Mouse (Mus musculus): ENCODE data around the gene Prkca. TPM values are rescaled to one million over a fixed set of nuclear protein-coding genes. Genes with fewer than 3 reads are reported as not detected.

Gene Prkca
- polyA plus RNA-seq, 2 experiments: 2.5 to 3.8 TPM

DNA sequence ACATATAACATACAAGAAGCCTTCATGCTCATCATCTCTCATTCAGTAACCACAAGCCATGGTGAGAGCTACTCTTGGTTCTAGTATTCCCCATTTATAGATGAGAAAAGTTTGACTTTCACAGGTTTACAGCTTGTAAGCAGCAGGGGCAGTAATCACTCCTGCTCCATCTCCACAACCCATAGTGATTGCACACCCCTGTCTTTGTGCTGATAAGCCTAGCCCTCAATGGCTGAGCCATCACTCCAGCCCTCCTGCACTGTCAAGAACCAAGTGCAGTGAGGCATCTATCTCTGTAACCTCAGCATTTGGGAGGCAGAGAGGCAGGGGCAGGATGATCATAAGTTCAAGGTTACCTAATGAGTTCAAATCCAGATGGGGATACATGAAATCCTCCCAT lies 48.4 kb downstream of the Prkca start:
- H3K9ac ChIP-seq (replicated peaks): no peak overlapping the region
- peak in 2 of 3 experiments; percentile 19 to 20 for DNase-seq (ENCODE audit: low read depth in 3 of 3, low spot score in 3 of 3)
- no peaks in the 10 kb centered on the region for H3K9me3 ChIP-seq (ENCODE audit: control insufficient read depth, low read length)
- ATAC-seq (ENCODE audit: insufficient read depth): peak; percentile 72
- H3K27ac ChIP-seq: no peak overlapping the region
- H3K4me2 ChIP-seq (ENCODE audit: low read depth): no peak overlapping the region
- TF ChIP-seq EP300 (IDR thresholded peaks at IDR 0.05; ENCODE audit: low read depth) (peak; percentile 22; the same call in 1 of the 2 replicates), CTCF (IDR thresholded peaks at IDR 0.05; ENCODE audit: low read depth) (no peak)
- H3K27me3 ChIP-seq (ENCODE audit: control insufficient read depth, insufficient read depth, low read length): no peaks in the 10 kb centered on the region
- H3K4me1 ChIP-seq (replicated peaks; ENCODE audit: control insufficient read depth in 2 of 2, insufficient read depth in 2 of 2, low read length in 1 of 2): peaks cover 8 to 15% of the 10 kb centered on the region in 2 experiments
- H3K36me3 ChIP-seq (replicated peaks; ENCODE audit: control insufficient read depth, insufficient read depth, low read depth): no peaks in the 10 kb centered on the region
- H3K4me3 ChIP-seq (ENCODE audit: insufficient read depth in 1 of 2, low read depth in 2 of 2, low read length in 2 of 2): no peak overlapping the region

DNA sequence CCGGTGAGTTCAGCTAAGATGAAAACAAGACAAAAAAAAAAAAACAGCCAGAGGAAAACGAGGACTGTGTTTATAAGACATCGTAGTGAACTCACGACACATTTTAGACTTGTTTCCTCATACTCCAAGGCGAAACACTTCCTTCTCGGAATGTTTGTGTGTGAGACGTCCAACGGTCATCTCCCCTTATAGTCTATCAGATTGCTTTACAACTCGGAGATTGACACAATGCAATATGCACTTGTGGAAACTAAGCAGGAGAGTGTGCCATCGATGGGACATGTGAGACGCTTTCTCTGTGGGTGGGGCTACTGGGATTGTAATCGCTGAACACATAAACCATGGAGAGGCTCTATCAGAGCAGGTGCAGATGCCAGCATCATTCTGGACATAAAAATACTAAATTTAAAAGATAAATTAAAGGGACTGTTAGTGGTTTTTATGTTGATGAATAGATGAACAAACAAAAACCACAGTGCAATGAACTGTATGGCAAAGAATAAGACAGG lies 49.4 kb downstream of the Prkca start:
- ATAC-seq (ENCODE audit: insufficient read depth): peak; percentile 71; the same call in 1 of the 2 replicates

DNA sequence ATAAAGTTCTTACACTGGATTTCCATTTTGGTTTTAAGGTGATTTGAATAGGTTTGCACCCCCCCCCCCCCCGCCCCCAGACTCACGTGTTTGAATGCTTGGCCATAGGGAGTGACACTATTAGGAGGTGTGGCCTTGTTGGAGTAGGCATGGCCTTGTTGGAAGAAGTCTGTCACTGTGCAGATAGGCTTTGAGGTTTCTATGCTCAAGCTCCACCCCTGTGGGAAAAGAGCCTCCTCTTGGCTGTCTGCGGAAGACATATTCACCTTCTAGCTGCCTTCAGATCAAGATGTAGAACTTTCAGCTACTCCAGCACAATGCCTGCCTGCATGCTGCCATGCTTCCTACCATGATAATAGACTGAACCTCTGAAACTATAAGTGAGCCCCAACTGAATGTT lies 49.9 kb downstream of the Prkca start:
- TF ChIP-seq CTCF (IDR thresholded peaks at IDR 0.05; ENCODE audit: low read depth) (no peak), EP300 (IDR thresholded peaks at IDR 0.05; ENCODE audit: low read depth) (no peak)
- H3K4me1 ChIP-seq (replicated peaks; ENCODE audit: control insufficient read depth in 2 of 2, insufficient read depth in 2 of 2, low read length in 1 of 2): peaks cover 8 to 15% of the 10 kb centered on the region in 2 experiments
- peak overlapping the region; percentile 40 for H3K4me2 ChIP-seq (ENCODE audit: low read depth)
- H3K9me3 ChIP-seq (ENCODE audit: control insufficient read depth, low read length): no peaks in the 10 kb centered on the region
- 26% methylated on average over 3 of the region's 3 CpGs for WGBS (ENCODE audit: insufficient replicate concordance)
- no peak overlapping the region for H3K4me3 ChIP-seq (ENCODE audit: insufficient read depth in 1 of 2, low read depth in 2 of 2, low read length in 2 of 2)
- no peak overlapping the region for H3K9ac ChIP-seq (replicated peaks)
- ATAC-seq (ENCODE audit: insufficient read depth): peak; percentile 85
- peak; percentile 29 to 40 (median 35) for DNase-seq (ENCODE audit: low read depth in 3 of 3, low spot score in 3 of 3)
- no peak overlapping the region; the same call in 1 of the 2 replicates for H3K27ac ChIP-seq
- no peaks in the 10 kb centered on the region for H3K36me3 ChIP-seq (replicated peaks; ENCODE audit: control insufficient read depth, insufficient read depth, low read depth)
- no peaks in the 10 kb centered on the region for H3K27me3 ChIP-seq (ENCODE audit: control insufficient read depth, insufficient read depth, low read length)

More for the DNA sequence above, 49.4 kb downstream of the Prkca start:
- no peaks in the 10 kb centered on the region for H3K9me3 ChIP-seq (ENCODE audit: control insufficient read depth, low read length)
- peaks cover 8 to 15% of the 10 kb centered on the region in 2 experiments for H3K4me1 ChIP-seq (replicated peaks; ENCODE audit: control insufficient read depth in 2 of 2, insufficient read depth in 2 of 2, low read length in 1 of 2)
- peak overlapping the region; percentile 40 for H3K4me2 ChIP-seq (ENCODE audit: low read depth)
- no peak overlapping the region; the same call in 1 of the 2 replicates for H3K27ac ChIP-seq
- peak in 2 of 3 experiments; percentile 13 to 19 for DNase-seq (ENCODE audit: low read depth in 3 of 3, low spot score in 3 of 3)
- 66% methylated on average over 12 of the region's 12 CpGs for WGBS (ENCODE audit: insufficient replicate concordance)
- no peak overlapping the region for H3K4me3 ChIP-seq (ENCODE audit: insufficient read depth in 1 of 2, low read depth in 2 of 2, low read length in 2 of 2)
- TF ChIP-seq EP300 (IDR thresholded peaks at IDR 0.05; ENCODE audit: low read depth) (no peak), CTCF (IDR thresholded peaks at IDR 0.05; ENCODE audit: low read depth) (no peak)
- H3K9ac ChIP-seq (replicated peaks): no peak overlapping the region
- no peaks in the 10 kb centered on the region for H3K36me3 ChIP-seq (replicated peaks; ENCODE audit: control insufficient read depth, insufficient read depth, low read depth)
- H3K27me3 ChIP-seq (ENCODE audit: control insufficient read depth, insufficient read depth, low read length): no peaks in the 10 kb centered on the region

- WGBS (ENCODE audit: insufficient replicate concordance): 81% methylated on average over 5 of the region's 5 CpGs
- Histone ChIP-seq H3K9ac (replicated peaks) (no peak overlapping the region), H3K4me3 (ENCODE audit: insufficient read depth in 1 of 2, low read depth in 2 of 2, low read length in 2 of 2) (no peak overlapping the region), H3K4me1 (replicated peaks; ENCODE audit: control insufficient read depth in 2 of 2, insufficient read depth in 2 of 2, low read length in 1 of 2) (peaks cover 0 to 7% of the 10 kb centered on the region in 2 experiments; a peak in 2 of 4 replicates), H3K27me3 (ENCODE audit: control insufficient read depth, insufficient read depth, low read length) (no peaks in the 10 kb centered on the region), H3K36me3 (replicated peaks; ENCODE audit: control insufficient read depth, insufficient read depth, low read depth) (no peaks in the 10 kb centered on the region), H3K27ac (no peak overlapping the region), H3K4me2 (ENCODE audit: low read depth) (no peak overlapping the region), H3K9me3 (ENCODE audit: control insufficient read depth, low read length) (no peaks in the 10 kb centered on the region)
- no peak for TF ChIP-seq EP300 (IDR thresholded peaks at IDR 0.05; ENCODE audit: low read depth)
- no peak for TF ChIP-seq CTCF (IDR thresholded peaks at IDR 0.05; ENCODE audit: low read depth)
- ATAC-seq (ENCODE audit: insufficient read depth) (no peak), DNase-seq (ENCODE audit: low read depth in 3 of 3, low spot score in 3 of 3) (no peak)
Observed at GRCm38 (mm10) chr11:108289192-108289591, 54.5 kb downstream of the Prkca start.

DNA sequence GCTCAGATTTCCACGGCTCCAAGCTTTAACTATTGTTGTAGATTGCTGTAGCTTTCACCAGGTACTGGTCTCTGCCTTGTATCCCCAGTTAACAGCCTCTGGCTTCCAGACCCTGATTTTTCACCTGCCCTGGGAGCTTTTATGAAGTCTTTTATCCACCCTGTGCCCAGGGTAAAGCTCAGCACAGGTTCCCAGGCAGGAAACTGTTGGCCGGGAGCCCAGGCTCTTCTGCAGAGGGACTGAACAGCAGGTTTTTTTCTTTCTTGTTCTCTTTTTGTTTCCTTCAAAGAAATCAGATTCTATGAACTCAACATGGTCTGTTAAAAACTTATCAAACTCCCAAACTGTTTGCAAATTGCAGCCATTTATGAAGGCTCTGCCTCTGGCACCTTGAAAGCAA lies 56.4 kb downstream of the Prkca start:
- Histone ChIP-seq H3K4me1 (replicated peaks; ENCODE audit: control insufficient read depth in 2 of 2, insufficient read depth in 2 of 2, low read length in 1 of 2) (peaks cover 0 to 3% of the 10 kb centered on the region in 2 experiments; a peak in 2 of 4 replicates), H3K9ac (replicated peaks) (no peak overlapping the region), H3K4me2 (ENCODE audit: low read depth) (no peak overlapping the region), H3K27me3 (ENCODE audit: control insufficient read depth, insufficient read depth, low read length) (no peaks in the 10 kb centered on the region), H3K27ac (no peak overlapping the region), H3K9me3 (ENCODE audit: control insufficient read depth, low read length) (no peaks in the 10 kb centered on the region), H3K4me3 (ENCODE audit: insufficient read depth in 1 of 2, low read depth in 2 of 2, low read length in 2 of 2) (no peak overlapping the region), H3K36me3 (replicated peaks; ENCODE audit: control insufficient read depth, insufficient read depth, low read depth) (no peaks in the 10 kb centered on the region)
- WGBS (ENCODE audit: insufficient replicate concordance): 73% methylated on average over 2 of the region's 2 CpGs
- TF ChIP-seq CTCF (IDR thresholded peaks at IDR 0.05; ENCODE audit: low read depth): no peak
- DNase-seq (ENCODE audit: low read depth in 3 of 3, low spot score in 3 of 3) (no peak), ATAC-seq (ENCODE audit: insufficient read depth) (no peak)
